Mouse (Mus musculus): ENCODE results near the gene Slc9a3r1. TPM values are rescaled to one million over a fixed set of nuclear protein-coding genes. Genes with fewer than 3 reads are reported as not detected.

The Slc9a3r1 gene
- total RNA-seq (2021): 10 to 100 TPM; 60.9 to 68.1 TPM
- long read RNA-seq, experiment 1, transcript Slc9a3r1-201 (6 exons, 1,925 nt): major isoform, 25 of 29 reads
- long read RNA-seq, experiment 1, partial matches to known transcripts: 3 of 29 reads
- long read RNA-seq, experiment 1, other reads (novel, unspliced or antisense): 1 of 29 reads
- long read RNA-seq, experiment 2, transcript Slc9a3r1-201 (6 exons, 1,925 nt): major isoform, 28 of 30 reads
- long read RNA-seq, experiment 2, partial matches to known transcripts: 0 of 30 reads
- long read RNA-seq, experiment 2, other reads (novel, unspliced or antisense): 2 of 30 reads

DNA sequence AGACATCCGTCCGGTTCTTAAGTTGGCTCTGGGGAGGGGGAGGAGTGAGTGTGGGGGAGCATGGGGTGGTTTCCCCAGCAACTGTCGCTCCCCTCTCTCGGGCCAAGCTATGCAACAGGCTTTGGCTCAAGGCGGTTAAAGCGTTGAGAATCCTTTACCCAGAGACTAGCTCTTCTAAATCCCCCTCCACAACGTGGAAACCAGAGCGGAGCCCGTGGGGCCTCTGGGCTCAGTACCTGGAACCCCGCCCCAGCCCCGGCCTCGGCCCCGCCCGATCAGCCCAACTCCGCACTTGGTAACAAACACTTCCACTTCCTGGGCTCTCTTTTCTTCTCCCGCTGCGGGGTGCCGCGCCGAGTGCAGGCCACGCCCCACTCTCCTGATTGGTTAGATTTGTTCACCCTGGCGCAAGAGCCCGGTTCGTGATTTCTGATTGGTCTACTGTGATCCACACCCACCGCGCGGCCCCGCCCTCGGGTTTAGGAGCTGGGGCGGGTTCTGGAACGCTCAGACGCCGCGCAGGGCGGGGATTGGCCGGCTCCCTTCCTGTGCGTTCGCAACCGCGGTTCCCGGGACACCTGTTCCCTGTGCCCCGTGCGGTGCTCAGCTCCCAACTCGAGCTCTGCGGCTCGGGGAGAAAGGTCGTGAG lies at the start of gene Slc9a3r1:
Gene Slc9a3r1 (plus strand): TSS at position 510 of the 649 bp plus-strand sequence.
- peak; percentile 84 to 89 for DNase-seq (ENCODE audit: low spot score in 2 of 2)

DNA sequence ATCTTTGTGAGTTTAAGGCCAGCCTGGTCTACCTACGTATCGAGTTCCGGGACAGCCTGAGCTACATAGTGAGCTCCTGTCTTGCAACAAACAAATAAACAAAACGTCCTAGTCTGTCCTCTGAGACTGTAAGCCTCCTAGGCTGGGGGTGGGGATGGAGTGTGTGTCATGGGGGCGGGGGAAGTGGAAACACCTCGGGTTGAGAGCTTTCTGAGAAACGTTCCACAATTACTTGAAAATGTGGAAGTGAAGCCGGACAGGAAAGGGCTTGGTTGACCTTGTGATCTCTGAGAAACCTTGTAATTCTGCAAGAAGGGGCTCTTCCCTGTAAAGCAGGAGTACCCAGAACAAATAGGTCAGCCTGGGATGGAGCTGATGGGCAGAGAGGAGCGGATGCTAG lies 43.7 kb upstream of the Slc9a3r1 start:
- no peak for DNase-seq (ENCODE audit: low spot score in 2 of 2)

- DNase-seq (ENCODE audit: low spot score in 2 of 2): no peak
Observed at GRCm38 (mm10) chr11:115128483-115128882, 34.7 kb upstream of the Slc9a3r1 start.

DNA sequence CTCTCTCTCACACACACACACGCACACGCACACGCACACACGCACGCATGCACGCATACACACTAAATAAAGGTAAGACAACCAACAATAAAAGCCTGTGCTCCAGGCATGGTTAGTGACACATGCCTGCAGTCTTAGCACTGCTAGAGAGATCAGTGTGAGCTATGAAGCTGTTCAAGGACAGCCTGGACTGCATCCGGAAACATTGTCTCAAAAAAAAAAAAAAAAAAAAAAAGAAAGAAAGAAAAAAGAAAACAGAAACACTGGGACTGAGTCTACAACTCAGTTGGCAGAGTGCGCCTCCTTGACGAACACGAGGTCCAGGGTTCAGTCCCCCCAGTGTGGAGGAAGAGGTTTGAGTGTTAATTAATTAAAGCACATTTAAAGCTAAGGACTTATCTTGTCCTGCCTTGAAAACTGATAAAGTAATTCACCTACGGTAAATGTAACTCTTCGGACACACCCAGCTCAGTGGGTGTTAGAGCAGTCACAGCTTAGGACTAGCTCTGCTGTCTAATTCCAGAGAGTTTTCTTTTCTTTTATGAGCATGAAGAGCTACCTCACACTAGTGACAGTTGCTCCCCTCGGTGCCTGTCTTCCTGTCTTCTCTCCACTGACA lies 33.5 kb upstream of the Slc9a3r1 start:
- no peak for DNase-seq (ENCODE audit: low spot score in 2 of 2)

- DNase-seq (ENCODE audit: low spot score in 2 of 2): no peak
Observed at GRCm38 (mm10) chr11:115131768-115132381, 31.3 kb upstream of the Slc9a3r1 start.

- no peak for DNase-seq (ENCODE audit: low spot score in 2 of 2)
Observed at GRCm38 (mm10) chr11:115133800-115134199, 29.3 kb upstream of the Slc9a3r1 start, which contains the start of gene Cd300lf. TSS of gene Cd300lf (minus strand) at chr11:115133992.

- no peak for DNase-seq (ENCODE audit: low spot score in 2 of 2)
Observed at GRCm38 (mm10) chr11:115138597-115139262, 24.4 kb upstream of the Slc9a3r1 start.

DNA sequence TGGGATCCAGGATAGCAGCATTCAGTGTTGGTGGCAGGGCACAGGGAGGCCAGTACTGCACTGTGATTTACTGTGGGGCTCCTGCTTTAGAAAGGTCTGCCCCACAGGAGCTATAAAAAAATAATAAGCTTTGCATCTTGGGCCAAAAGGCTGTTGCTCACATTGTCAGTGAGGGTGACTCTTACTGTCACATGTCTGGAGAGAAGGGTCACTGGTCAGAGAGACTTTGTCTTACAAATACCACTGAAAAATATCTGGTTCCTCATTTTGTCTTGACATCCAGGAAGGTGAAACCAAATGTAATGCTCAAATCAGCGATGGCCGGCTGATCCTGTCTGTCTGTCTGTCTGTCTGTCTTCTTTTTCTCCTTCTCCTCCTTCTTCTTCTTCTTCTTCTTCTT lies 21.2 kb upstream of the Slc9a3r1 start:
- DNase-seq (ENCODE audit: low spot score in 2 of 2): no peak

GRCm38 (mm10) chr11:115147813-115148212 lies 15.3 kb upstream of the Slc9a3r1 start:
- DNase-seq (ENCODE audit: low spot score in 2 of 2): no peak

GRCm38 (mm10) chr11:115150741-115151254 lies 12.3 kb upstream of the Slc9a3r1 start:
- no peak for DNase-seq (ENCODE audit: low spot score in 2 of 2)

- no peak for DNase-seq (ENCODE audit: low spot score in 2 of 2)
Observed at GRCm38 (mm10) chr11:115151755-115152429, 11.2 kb upstream of the Slc9a3r1 start.

GRCm38 (mm10) chr11:115153088-115153487 lies 10.1 kb upstream of the Slc9a3r1 start:
- DNase-seq (ENCODE audit: low spot score in 2 of 2): no peak

DNA sequence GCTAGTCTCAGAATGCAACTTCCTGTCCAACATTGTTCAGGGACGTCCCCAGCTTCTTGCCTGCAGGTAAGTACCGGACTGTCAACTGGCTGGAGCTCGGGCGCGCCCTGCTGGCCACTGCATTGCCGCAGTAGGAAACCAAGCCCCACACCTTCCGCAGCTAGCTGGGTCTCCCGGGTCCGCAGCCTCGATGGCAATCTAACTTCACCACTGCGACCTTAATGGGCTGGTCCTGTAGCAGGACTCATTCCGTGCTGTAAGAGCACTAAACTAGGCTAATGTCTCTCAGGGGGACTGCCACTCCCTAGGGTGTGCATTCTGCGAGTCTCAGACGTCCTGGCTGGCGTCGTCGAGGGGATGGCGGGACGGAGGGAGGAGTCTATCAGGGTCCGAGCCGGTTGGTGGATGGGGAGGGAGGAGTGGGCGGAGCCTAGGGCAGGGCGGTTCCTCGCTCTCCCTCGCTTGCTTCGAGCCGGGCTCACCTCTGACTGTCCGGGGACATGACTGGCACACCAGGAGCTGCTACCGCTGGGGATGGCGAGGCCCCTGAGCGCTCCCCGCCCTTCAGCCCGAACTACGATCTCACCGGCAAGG lies 9.3 kb upstream of the Slc9a3r1 start:
- peak; percentile 62 to 69 for DNase-seq (ENCODE audit: low spot score in 2 of 2)

DNA sequence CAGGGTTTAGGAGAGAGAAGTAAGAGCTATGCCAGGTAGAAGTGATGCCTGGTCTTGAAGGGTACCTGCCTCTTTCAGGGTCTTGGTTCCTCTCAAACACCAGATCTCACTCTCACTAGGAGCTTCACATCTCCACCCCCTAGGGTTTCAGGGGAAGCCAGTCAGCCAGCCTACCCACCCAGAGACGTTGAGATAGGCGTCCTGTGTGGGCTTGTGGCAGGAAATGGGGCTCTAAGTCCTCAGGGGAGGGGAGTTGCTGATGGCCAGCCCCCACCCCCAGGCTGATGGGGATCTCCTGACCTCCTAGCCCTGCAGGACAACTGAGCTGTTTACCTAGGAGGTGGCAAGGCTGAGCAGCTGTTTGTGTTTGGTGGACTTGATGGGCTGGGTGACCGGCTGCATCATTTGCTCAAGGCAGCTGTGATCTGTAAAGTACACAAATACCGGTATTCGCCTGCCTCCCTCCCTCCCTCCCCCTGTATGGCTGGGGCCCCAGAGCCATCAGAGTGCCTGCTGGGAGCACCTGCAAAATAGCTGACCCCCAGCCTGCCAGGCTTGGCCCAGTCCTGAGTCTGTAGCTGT lies 8.0 kb upstream of the Slc9a3r1 start:
- DNase-seq (ENCODE audit: low spot score in 2 of 2): no peak

- DNase-seq (ENCODE audit: low spot score in 2 of 2): no peak
Observed at GRCm38 (mm10) chr11:115157933-115158719, 5.0 kb upstream of the Slc9a3r1 start.

DNA sequence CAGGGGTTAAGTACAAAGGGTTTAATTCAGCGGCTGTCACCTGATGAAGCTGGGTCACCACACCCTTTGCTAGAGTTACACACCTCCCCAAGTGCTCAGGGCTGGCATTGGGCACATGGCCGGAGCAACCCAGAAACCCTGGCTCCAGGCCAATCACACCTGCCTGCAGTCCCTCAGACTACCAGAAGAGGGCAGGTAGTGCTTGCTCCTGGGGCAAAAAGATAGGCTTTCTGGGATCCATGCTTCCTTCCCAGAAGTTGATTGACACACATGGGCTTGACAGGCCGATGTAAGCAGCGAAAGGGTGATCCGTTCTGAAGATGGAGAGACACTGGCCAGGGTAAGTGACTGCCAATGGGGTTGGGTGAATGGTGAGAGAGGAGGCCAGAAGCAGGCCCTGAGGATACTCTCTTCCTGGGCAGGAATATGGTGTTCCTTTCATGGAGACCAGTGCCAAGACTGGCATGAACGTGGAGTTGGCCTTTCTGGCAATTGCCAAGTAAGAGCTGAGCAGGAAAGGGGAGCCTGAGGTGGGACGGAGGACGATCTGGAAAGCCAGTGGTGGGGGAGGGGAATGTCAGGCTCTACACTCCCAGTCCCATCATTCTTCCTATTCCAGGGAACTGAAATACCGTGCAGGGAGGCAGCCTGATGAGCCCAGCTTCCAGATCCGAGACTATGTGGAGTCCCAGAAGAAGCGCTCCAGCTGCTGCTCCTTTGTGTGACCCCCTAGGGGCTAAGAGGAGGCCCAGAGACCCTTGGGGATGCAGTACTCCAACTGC lies 2.9 kb upstream of the Slc9a3r1 start:
- DNase-seq (ENCODE audit: low spot score in 2 of 2): peak; percentile 44 to 51

DNA sequence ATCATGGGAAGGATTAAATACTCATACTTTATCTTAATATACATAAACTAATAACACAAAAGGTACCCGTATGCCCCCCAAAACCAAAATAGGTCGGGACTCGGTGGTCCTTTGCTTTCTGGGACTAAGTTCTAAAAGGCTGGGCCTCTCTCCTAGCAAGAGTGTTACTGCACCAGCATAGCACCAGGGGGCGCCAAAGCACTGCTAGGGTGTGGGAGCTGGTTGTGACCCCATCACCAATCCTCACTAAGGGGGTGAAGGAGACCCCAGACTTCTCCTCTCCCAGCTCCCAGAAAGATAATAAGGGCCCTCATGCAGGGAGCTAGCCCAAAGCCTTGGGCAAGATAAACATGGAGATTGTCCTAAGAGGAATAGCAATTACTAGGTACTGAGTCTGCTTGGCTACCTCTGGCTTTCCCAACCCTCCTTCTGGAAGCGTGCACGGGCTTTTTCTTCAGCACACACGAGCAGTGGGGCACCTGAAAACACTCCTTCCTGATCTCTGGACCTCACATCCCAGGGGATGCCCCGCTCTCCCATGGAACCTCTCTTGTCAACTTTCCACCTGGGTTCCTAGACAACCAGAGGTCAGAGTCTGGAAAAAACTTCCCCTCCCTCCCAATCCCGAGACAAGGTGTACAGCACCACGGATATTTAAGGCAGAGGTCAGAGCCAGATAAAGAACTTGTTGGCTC lies 2.1 kb upstream of the Slc9a3r1 start:
- peak; percentile 45 to 68 for DNase-seq (ENCODE audit: low spot score in 2 of 2)
